Mouse (Mus musculus) left cerebral cortex, adult 2 months (tissue): ENCODE results near the gene Nusap1. TPM values are rescaled to one million over a fixed set of nuclear protein-coding genes. Genes with fewer than 3 reads are reported as not detected.
"Not testable (repeated sequence)": the region's sequence is repeated elsewhere in the genome, so short reads cannot be mapped to it uniquely, and the experiment has no call there.

ENCODE experiments used
- DNase-seq, 2 experiments: peaks; one replicate each; pipeline ENCODE4 v3.0.0; 2021 to 2022; ENCODE audit warnings: low spot score in 2 of 2, mixed read lengths in 1 of 2; ENCODE audit errors: extremely low spot score in 1 of 2
- H3K27ac ChIP-seq: fragments of 200-600 bp; 2 replicates; pipeline ENCODE4 v1.8.1; 2022
- H3K4me3 ChIP-seq: fragments of 200-600 bp; 2 replicates; pipeline ENCODE4 v1.8.1; 2022
- CTCF ChIP-seq: fragments of 200-600 bp; IDR thresholded peaks from 2 replicates; pipeline ENCODE4 v1.8.1; 2022; ENCODE audit warnings: antibody characterized with exemption, mild to moderate bottlenecking, moderate library complexity
- intact Hi-C: fragments of 180-260 bp; cut with DNase I; formaldehyde crosslinking; loops from one replicate; pipeline ENCODE4 v1.15.1; 2025
- total RNA-seq, 2 experiments: library from RNA; stranded (reverse); gene quantifications; 2 replicates each; pipeline ENCODE4 v1.2.3; 2021

Nusap1 gene
- total RNA-seq, 2 experiments from 2014 or later: 0.26 to 0.29 TPM

DNA sequence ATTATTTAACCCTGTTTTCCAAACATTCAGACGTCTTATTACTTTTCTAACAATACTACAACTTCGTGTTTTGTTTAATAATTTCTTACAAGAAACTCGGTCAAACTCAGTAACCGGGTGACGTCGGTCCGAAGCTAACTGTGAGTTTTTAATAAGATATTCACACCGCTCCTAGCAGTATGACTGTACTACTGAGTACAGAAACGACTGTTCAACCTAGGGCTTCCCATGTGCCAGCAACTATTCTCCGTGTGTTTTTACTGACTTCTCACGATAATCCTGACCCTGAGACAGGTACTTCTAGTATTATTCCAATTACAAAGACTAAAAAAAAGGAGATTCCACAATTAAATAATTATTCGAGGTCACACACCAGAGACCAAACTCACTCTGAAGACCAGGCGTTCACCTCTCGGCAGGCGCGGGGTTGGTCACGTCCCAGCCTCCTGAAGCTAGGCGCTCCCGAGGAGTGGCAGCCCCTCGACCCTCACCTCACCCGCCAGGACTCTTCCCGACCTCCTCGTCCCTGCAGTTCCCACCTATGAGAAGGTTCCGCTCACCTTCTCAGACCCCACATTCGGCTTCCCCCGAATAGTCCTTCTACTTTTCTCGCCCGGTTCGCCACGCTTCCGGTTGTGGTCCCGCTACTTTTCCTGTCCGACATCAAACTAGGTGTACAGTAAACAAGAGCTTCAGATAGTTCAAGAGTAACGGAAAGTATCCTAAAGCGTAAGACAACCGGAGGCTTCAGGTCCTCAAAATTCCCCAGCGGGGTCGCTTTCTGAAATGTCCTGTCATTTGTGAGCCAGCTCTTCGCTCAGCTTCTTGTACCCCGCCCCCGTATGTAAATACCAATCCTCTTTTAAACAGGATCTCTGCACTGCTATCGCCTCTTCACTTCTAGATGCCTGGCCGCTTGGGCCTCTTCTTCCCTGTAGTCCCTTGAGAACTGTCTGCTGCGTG is 44.4 kb downstream of the Nusap1 start, which contains the start of gene Ndufaf1:
Ndufaf1 (minus strand) TSS at position 608 of the 963 bp plus-strand sequence.
- peak; percentile 82 for DNase-seq
- peak within 1 kb of the TSS; percentile 81 for H3K27ac ChIP-seq
- intact Hi-C loops: loop anchor here (1.0 to 5.0 kb wide), 3 partner anchors 12 to 115 kb away; partner anchors contain the start of genes Chp1 and Exd1
- peak within 1 kb of the TSS; percentile 94 for H3K4me3 ChIP-seq
- no peak for TF ChIP-seq CTCF

DNA sequence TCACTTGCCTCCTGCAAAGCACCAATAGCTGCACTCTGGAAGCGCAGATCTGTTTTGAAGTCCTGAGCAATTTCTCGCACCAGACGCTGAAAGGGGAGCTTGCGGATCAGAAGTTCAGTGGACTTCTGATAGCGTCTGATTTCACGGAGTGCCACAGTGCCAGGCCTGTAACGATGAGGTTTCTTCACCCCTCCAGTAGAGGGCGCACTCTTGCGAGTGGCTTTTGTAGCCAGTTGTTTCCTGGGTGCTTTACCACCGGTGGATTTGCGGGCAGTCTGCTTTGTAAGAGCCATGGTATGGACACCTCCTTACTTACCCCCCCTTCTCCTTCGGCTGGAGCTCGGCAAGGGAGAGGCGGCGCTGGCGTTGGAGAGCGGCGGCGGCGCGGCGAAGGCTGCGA is 47.6 kb downstream of the Nusap1 start:
- DNase-seq, H3K4me3 ChIP-seq, intact Hi-C loops, H3K27ac ChIP-seq: not testable (repeated sequence)

DNA sequence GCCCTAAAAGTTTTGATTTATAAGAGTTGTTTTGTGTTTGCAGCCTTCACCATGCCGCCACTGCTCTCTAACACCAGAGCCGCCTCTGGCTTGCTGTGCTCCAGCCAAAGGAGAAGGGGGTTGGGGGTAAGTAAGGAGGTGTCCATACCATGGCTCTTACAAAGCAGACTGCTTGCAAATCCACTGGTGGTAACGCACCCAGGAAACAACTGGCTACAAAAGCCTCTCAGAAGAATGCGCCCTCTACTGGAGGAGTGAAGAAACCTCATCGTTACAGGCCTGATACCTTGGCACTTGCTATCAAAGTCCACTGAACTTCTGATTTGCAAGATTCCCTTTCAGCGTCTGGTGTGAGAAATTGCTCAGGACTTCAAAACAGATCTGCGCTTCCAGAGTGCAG is 50.9 kb downstream of the Nusap1 start:
- no peak for DNase-seq
- intact Hi-C loops: no loop called here
- peak; percentile 56 for TF ChIP-seq CTCF
- H3K4me3 ChIP-seq: no peak overlapping the region
- H3K27ac ChIP-seq: no peak overlapping the region

DNA sequence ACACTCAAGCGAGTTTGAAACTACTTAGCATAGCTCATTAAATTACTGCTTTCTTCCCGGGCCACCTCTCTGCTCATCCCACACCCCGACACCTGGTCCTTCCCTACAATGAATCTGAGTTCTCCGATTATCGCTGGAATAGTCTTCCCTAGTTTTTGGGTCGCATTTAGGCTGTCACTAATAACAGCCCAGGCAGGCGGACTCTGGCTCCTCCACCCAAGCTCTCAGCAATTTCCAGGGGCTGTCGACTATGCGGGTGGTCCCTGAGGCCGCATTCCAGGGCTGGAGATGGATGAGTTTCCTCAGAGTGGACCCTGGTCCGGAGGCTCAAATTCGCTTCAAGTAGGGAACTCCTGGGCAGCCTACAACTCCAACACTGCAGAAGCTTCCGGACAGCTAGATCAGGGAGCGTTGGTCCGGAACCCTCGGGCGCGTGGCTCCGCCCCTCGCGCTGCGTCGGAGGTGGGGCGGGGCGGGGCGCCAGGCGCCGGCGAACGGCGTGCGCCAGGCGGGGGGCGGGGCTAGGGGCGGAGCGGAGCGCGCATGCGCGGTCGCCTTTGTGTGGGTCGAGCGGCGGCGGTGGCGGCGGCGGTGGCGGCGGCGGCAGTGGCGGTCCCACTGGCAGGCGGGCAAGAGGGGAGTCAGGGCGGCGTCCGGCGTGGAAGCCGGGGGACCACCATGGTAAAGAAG is 56.6 kb downstream of the Nusap1 start, which contains the start of gene Rtf1:
Rtf1 (plus strand) TSS at position 544 of the 690 bp plus-strand sequence.
- peak within 1 kb of the TSS; percentile 91 for H3K27ac ChIP-seq
- H3K4me3 ChIP-seq: peak within 1 kb of the TSS; percentile 86
- DNase-seq: peak; percentile 96 to 97
- no peak for TF ChIP-seq CTCF
- intact Hi-C loops: loop anchor here (1.0 kb wide), 1 partner anchor 11 kb away; no protein-coding TSS in a partner anchor

DNA sequence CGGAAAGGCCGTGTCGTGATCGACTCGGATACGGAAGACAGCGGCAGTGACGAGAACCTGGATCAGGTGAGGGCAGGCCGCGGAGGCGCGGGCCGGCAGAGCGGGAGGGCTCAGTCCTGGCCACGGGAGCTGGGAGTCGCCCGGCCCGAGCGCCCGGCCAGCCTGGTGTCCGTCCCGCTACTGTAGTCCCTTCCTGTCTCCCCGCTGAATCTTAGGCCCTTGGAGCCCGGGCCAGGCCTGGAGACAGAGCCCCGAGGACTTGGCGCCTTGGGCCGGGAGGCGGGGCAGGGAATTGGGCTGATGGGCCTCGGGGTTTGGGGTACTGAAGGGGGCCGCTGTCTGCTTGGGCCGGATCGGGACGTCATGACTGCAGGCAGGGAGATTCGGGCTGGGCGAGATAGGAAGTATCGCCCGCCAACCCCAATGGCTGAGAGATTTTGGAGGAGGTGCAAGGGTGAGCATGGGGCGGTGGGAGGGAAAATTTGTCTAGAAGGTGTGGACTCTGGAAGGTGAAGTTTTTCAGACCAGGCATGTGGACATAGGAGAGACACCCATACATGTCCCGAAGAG is 57.2 kb downstream of the Nusap1 start:
- intact Hi-C loops: no loop called here
- no peak for DNase-seq
- Histone ChIP-seq H3K27ac (peak overlapping the region; percentile 87), H3K4me3 (peak overlapping the region; percentile 86)
- no peak for TF ChIP-seq CTCF

DNA sequence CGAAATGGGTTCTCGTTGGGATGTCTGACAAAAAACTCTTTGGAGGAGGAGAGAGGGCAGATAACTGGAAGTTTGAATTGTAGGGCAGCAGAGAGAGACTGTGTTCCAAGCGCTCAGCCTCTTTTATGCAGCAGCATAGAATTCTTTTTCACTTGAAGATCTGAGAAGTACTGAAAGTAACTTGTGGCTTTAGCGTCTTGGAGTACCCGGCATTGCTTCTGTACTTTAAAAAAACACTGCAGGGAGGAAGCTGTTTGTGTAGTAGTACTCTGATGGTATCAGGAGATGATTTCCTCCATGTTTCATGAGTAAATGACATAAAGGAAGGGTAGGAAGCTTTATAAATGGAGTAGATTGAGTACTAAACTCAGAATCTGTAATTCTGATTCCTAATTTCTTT is 57.7 kb downstream of the Nusap1 start:
- Histone ChIP-seq H3K4me3 (peak overlapping the region; percentile 86), H3K27ac (no peak overlapping the region)
- DNase-seq: no peak
- no peak for TF ChIP-seq CTCF
- intact Hi-C loops: no loop called here

DNA sequence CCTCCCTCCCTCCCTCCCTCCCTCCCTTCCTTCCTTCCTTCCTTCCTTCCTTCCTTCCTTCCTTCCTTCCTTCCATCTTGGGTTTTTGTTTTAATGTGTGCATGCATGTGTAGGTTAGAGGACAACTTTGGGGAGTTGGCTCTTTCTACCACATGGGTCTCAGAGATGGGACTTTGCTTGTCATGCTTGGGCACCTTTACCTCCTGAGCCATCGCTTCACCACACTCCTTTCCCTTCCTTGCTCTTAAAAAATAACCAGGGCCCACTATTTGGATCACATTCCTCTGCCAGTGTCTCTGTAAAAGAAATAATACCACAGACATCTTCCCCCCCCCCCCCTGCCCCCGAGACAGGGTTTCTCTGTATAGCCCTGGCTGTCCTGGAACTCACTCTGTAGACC is 65.6 kb downstream of the Nusap1 start:
- no peak overlapping the region for H3K27ac ChIP-seq

DNA sequence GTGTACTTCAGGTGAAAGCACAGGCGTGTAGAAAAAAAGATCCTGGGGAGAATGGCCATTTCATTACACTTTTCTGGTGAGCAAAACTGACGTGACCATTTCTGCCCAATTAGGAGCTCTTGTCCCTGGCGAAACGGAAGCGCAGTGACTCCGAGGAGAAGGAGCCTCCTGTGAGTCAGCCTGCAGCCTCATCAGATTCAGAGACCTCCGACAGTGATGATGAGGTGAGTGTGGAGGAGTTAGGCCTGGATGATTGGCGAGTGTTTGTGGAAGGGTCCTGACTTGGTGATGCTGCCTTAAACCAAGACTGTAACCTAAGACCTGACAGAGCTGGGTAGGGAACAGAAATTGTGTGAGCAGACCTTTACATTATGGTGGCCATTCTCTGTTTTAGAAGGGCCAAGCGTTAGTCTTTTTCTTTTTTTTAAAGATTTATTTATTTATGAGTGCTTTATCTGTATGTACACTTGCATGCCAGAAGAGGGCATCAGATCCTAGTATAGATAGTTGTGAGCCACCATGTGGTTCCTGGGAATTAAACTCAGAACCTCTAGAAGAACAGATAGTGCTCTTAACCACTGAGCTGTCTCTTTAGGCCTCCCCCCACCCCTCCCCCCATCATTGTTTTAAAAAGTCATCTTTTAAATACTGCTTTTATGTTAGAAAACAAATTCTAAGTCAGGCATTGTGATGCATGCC is 74.1 kb downstream of the Nusap1 start:
- Histone ChIP-seq H3K4me3 (no peak overlapping the region), H3K27ac (no peak overlapping the region)
- intact Hi-C loops: no loop called here
- DNase-seq: no peak
- TF ChIP-seq CTCF: peak; percentile 57

More for the DNA sequence above, 65.6 kb downstream of the Nusap1 start:
- H3K4me3 ChIP-seq: no peak overlapping the region
- DNase-seq: no peak
- TF ChIP-seq CTCF: no peak
- intact Hi-C loops: no loop called here

DNA sequence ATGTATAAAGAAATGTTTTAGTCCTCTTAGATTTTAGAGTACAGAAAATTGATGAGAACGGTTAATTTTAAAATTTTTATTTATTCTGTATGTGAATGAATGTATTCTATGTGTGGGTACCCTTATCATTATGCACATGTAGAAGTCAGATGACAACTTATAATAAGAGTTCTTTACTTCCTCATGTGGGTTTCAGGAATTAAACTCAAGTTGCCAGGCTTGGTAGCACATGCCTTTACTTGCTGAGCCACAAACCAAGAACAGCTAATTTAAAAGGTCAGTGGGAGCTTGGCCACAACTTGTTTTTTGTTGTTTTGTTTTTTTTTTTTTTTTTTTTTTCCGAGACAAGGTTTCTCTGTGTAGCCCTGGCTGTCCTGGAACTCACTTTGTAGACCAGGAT is 76.7 kb downstream of the Nusap1 start:
- intact Hi-C loops: no loop called here
- Histone ChIP-seq H3K4me3 (no peak overlapping the region), H3K27ac (no peak overlapping the region)
- DNase-seq: no peak
- TF ChIP-seq CTCF: no peak

DNA sequence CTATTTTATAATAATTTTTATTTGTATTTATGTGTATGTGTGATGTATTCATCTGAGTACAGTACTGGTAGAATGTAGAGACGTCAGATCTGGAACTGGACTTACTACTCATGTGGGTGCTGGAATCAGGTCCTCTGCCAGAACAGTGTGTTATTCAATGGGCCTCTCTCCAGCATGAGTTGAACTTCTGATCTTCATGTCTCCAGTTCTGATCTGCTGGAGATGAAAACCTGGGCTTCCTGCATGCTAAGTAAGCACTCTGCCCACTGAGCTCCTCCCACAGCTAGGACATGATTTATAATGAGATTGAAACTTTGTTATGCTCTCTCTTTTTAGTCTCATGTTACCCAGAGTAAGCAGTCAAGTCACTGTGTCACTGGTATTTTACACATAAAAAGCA is 78.0 kb downstream of the Nusap1 start:
- DNase-seq: no peak
- no peak for TF ChIP-seq CTCF
- Histone ChIP-seq H3K27ac (no peak overlapping the region), H3K4me3 (no peak overlapping the region)
- intact Hi-C loops: no loop called here

DNA sequence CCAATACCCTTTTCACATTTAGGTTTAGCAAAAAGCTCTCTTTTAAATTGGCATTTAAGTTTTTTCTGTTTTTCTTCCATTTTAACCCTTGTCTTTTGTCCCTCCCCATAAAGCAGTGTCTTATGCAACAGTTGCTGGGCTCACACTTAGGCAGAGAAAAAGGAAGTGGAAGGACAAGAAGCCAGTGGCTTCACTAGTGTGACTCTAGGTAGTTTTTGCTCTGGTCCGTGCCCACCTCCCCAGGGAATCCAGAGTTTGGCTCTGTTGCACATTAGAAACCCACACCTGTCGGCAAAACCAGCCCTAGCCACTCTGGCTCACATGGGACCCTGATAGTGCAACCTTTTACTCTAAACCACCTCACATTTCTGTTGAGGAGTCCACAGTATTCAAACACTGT is 80.4 kb downstream of the Nusap1 start:
- TF ChIP-seq CTCF: no peak
- Histone ChIP-seq H3K4me3 (no peak overlapping the region), H3K27ac (no peak overlapping the region)
- DNase-seq: no peak
- intact Hi-C loops: no loop called here
